Mouse (Mus musculus) brown adipose tissue, adult 24 weeks (tissue): ENCODE results near the gene Adamts9. TPM values are rescaled to one million over a fixed set of nuclear protein-coding genes. Genes with fewer than 3 reads are reported as not detected.

ENCODE experiments used
- H3K27ac ChIP-seq: fragments of 200-500 bp; replicated peaks from 2 replicates; pipeline ENCODE4 v1.5.1; 2012; ENCODE audit warnings: low read depth, mild to moderate bottlenecking, low read length
- H3K4me1 ChIP-seq: fragments of 200-500 bp; 2 replicates; pipeline ENCODE4 v1.6.1; 2012; ENCODE audit warnings: low read length, mixed read lengths; ENCODE audit not compliant: control insufficient read depth, insufficient read depth, insufficient read length
- H3K4me3 ChIP-seq: fragments of 200-500 bp; 2 replicates; pipeline ENCODE4 v1.5.1; 2012; ENCODE audit warnings: low read depth, mild to moderate bottlenecking, low read length, moderate library complexity; ENCODE audit not compliant: insufficient read depth
- polyA plus RNA-seq: library from polyadenylated mRNA; stranded (reverse); fragments of >200 nt; gene quantifications from 2 replicates; pipeline ENCODE4 v1.2.4, GENCODE M21; 2012; ENCODE audit not compliant: missing spikeins, insufficient read depth, insufficient read length

Adamts9 gene
- 4.0 and 6.2 TPM in 2 replicates for polyA plus RNA-seq

DNA sequence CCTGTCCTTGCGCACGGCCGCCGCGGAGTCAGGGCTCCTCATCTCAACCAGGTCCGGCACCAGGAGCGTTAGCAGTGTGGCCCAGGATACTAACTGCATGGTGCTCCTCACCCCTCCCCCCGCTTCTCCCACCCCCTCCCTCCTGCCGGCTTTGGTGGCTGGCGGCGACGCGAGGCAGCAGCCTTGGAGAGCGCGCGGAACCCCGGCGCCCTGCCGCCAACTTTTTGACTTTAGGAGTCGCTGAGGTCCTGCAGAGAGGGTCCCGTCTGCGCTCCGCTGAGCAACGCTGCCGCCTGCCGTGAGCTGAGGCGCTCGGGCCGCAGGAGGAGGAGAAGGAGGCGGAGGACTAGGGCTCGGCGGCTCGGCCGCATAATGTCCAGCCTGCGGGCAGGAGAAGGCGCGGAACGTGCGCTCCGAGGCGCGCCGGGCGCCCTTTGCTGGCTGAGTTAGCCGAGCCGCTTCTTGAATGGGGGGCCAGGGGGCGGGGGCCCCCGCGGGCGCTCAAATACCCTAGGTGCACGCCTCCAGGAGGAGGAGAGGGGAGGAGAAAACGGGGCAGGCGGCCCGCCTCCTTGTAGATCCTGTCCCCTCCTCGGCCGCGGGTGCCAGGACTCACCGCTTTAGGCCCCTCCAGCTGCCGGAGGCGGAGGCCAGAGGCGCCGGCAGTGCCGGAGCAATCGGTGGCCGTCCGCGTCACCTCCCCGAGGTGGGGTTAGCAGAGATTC lies at the start of gene Adamts9:
TSS of gene Adamts9 (minus strand) at position 436 of the 725 bp plus-strand sequence.
- no peaks in the 10 kb centered on the region; the same call in 1 of the 2 replicates for H3K4me1 ChIP-seq
- H3K27ac ChIP-seq: peak within 1 kb of the TSS; percentile 95
- H3K4me3 ChIP-seq: peak within 1 kb of the TSS; percentile 85

DNA sequence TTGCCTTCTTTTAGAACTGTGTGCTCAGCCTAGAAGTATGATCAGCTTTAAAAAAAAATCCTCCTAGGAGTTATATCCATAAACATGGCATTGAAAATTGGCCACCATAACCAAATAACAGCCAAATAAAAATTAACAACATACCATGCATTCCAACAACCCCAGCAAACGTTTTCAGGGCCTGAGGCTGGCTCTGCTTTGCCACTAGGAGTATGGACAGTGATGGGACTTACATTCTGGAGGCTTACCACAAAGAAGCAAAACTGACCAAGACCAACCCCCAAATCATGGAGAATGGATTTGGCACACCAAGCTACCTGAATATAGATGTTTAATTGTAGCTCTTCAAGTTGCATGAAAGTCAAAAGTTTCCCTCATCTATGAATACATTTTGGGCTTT lies 48.3 kb upstream of the Adamts9 start:
- no peak overlapping the region for H3K27ac ChIP-seq
- 0 out of 2 replicates have a peak, but pooled peaks cover 3% of the 10 kb centered on the region for H3K4me1 ChIP-seq

DNA sequence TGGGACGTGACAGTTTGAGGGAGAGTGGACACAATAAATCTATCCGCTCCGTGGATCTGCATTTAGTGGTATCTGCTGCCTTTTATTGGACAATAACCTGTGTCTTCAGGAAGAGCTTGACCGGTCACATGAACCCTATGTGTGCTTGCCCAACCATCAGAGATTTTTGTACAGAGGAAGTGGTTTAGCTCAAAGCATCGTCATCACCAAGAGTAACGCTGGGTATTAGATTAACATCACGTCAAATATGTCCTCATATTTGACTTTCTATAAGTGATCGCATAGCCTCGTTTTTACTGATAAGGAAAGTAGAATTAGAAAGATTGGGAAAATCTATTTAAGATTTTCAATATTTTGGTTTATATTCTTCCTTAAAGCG lies 45.3 kb upstream of the Adamts9 start:
- H3K27ac ChIP-seq: peak overlapping the region; percentile 99
- H3K4me1 ChIP-seq: 0 out of 2 replicates have a peak, but pooled peaks cover 3% of the 10 kb centered on the region
- peak overlapping the region; percentile 30; the same call in 1 of the 2 replicates for H3K4me3 ChIP-seq

More for the DNA sequence above, 48.3 kb upstream of the Adamts9 start:
- H3K4me3 ChIP-seq: no peak overlapping the region

DNA sequence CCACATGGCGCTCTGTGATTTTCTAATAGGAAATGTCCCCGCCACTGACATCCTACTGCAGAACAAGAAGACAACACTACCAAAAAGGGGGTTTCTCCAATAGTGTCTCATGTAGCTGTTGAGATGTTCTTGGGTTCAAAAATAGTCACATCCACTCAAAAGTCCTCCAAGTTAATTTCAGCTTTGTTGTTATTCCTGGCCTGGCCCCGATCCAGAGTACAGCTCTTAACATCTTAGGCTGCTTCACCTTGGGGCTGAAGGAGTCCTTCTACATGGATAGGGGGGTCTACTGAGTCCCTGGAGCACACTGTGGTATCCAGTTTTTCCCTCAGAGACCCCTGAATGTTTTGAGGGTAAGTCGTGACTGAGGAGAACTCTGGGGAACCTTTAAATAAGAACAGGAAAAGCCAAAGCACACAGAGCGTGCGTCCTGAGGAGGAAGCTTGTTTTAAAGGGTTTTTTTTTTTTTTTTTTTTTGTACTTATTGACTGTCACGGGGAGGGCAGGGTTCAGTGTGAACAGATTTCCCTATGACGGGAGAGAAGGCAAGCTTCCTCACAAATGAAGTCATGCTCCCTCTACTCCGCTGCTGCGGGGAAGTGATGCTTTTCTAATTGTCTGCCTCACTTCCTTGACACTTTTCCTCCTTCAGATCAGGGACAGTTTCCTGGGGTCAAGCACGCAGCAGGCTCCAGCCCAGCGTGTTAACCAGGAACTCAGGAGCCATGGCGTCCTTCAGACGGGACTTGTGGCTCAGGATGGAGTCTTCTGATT lies 44.7 kb upstream of the Adamts9 start:
- Histone ChIP-seq H3K27ac (peak overlapping the region; percentile 99), H3K4me3 (peak overlapping the region; percentile 40), H3K4me1 (0 out of 2 replicates have a peak, but pooled peaks cover 3% of the 10 kb centered on the region)

DNA sequence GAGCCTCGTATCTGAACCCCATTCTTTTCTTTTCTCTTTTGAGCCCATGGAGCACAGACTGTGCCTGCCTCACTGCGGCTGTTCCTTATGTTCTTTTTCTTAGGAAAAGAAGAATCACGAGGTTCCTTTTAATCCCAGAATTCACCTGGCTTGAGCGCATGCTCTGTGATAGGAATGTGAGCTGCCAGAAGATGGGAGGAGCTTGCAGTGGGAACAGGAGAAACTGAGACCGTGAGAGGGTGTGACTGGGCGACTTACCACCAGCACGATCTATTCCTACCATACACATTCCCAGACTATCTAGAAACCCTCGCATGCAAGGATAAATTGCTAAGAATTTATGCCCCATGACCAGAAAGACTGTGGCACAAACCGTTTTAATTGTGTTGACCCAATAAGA lies 44.1 kb upstream of the Adamts9 start:
- Histone ChIP-seq H3K4me1 (0 out of 2 replicates have a peak, but pooled peaks cover 3% of the 10 kb centered on the region), H3K27ac (peak overlapping the region; percentile 99), H3K4me3 (peak overlapping the region; percentile 40)

DNA sequence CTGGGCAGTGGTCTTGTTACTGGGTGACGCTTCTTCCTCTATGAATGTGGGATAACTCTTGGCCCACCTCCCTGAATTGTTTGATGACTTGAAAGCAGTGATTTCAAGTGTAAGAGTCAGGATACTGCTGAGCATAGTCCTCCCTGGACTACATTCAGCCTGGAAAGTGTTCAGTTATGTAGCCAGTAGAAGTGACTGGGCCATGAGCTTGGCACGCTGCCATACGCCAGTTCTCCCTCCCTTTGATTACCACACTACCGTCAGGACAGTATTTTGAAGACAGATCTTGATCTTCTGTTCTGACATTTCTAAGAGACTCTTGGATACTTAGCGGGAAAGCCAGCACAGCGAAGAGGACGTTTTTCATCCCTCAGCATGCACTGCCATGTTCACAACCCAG lies 40.1 kb upstream of the Adamts9 start:
- Histone ChIP-seq H3K4me3 (no peak overlapping the region), H3K4me1 (no peaks in the 10 kb centered on the region), H3K27ac (no peak overlapping the region)

DNA sequence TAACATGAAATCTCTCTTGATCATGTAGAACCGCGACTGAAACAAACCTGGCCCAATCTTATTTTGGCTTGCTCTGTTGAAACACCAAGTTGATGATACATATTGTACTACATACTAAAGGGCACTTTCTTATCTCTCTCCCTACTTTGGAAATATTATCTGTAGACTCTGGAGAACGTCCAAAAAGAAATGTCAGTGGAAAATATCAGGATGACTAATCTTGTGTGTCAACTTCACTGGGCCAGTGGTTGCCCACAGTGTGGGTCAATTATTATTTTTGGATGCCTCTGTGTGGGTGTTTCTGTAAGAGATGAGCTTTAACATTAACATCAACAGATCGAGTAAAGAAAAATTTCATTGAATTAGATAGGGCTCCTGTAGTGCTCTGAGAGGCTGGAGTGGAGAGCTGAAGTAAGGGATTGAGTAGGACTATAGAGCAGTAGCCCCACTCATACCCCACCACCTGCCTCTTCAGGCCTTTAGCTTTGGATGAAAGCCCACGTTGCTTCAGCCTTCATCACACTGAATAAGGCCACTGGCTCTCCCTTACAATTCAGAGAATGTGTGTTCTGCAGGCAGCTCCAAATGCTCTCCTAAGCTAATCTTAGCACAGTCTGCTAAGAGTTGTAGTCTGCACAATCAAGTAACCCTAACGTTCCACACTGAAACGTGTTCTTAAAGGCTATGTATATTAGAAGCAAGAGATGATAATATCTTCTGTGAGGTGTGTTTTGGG lies 38.3 kb upstream of the Adamts9 start:
- H3K4me3 ChIP-seq: no peak overlapping the region
- no peak overlapping the region for H3K27ac ChIP-seq
- H3K4me1 ChIP-seq: no peaks in the 10 kb centered on the region

DNA sequence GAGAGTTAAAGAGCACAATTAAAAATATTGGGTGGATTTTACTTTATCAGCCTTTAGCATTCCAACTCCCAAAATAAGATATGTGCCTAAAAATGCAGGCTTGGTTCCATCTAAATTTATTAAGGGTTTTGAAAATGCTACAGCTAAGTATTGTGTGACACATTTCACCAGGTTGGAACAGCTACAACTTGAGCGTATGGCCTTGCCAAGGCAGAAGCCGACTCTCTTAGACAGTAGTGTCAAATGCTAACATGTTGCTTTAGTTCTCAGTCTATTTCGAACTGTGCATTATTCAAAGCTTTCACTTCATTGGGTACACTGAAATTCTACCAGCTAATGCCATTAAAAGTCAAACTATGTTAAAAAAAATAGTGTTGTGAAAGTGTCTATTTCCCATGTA lies 30.0 kb upstream of the Adamts9 start:
- peaks cover 17% of the 10 kb centered on the region; the same call in 1 of the 2 replicates for H3K4me1 ChIP-seq
- no peak overlapping the region for H3K27ac ChIP-seq
- no peak overlapping the region for H3K4me3 ChIP-seq

DNA sequence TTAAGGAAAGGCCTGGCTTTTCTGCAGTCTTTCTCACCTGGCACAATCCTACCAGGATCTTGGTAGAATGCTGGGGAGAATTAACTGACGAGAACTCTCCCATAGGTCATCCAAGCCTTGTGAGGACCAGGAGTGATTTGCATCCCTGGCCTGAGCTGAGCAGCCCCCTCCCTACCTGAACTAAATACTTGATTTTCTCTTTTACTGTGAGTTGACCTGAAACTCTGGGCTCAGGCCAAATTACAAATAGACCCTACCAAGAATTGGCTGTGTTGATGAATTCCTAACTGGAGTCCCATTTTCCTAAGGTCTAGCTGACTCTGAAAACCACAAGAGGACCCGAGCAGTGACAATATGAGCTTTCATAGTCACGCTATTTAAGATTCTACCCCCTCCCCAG lies 25.4 kb upstream of the Adamts9 start:
- Histone ChIP-seq H3K4me3 (no peak overlapping the region), H3K27ac (peak overlapping the region; percentile 89), H3K4me1 (peaks cover 19% of the 10 kb centered on the region; the same call in 1 of the 2 replicates)

DNA sequence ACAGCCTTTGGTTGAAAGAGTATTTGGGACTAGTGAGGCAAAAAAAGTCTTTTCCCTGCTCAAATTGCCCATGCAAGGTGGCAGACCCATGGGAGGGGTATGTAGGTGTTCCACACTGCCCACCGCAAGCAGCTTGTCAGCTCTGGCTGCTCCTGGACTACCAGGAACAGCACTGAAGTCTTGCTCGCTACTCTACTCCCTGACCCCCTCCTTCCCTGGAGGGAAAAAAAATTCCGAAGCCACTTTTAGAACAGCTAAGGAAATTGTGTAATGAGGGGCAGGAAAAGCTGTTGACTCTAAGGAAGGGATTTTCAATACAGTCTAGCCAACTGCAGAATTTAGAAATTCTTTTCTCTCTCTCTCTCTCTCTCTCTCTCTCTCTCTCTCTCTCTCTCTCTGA lies 24.9 kb upstream of the Adamts9 start:
- Histone ChIP-seq H3K4me3 (peak overlapping the region; percentile 25; the same call in 1 of the 2 replicates), H3K27ac (peak overlapping the region; percentile 98), H3K4me1 (peaks cover 22% of the 10 kb centered on the region; the same call in 1 of the 2 replicates)

DNA sequence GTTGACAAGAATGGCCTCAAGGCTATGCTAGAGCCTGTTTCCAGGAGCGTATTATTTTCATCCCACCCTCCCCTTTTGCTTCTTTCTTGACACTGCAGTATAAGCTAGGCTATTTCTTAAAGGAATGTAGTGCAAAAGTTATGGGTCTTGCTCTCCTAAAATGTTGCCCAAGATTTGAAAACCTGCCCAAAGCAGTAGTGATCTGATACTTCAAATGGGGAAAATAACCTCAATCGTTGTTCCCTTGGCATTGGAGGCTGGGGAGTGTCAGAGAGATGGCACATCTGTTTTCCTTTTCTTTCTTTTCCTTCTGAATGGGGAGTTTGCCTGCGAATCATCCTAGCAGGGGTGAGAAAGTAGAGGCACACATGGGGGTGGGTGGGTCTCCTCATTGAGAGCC lies 19.7 kb upstream of the Adamts9 start:
- Histone ChIP-seq H3K27ac (peak overlapping the region; percentile 82), H3K4me1 (peaks cover 4% of the 10 kb centered on the region; the same call in 1 of the 2 replicates), H3K4me3 (no peak overlapping the region)

DNA sequence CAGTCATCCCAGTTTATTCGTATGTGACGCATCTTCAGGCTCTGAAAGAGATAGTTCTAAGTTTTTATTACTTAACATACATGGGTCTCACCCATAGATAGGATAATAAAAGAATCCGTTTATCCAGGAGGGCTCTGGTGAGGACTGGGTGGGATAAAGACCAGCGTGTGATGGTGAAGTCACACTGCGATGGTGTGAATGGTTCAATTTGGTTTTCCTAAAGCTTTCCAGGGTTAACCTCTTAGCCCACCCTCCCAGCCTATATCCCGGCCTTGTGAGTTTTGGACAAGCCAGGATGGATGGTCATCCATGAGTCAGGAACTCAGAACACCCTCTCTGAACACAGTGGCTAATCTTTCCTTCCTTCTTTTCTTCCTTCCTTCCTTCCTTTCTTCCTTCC lies 17.7 kb upstream of the Adamts9 start:
- Histone ChIP-seq H3K4me1 (peaks cover 4% of the 10 kb centered on the region; the same call in 1 of the 2 replicates), H3K4me3 (no peak overlapping the region), H3K27ac (no peak overlapping the region)

DNA sequence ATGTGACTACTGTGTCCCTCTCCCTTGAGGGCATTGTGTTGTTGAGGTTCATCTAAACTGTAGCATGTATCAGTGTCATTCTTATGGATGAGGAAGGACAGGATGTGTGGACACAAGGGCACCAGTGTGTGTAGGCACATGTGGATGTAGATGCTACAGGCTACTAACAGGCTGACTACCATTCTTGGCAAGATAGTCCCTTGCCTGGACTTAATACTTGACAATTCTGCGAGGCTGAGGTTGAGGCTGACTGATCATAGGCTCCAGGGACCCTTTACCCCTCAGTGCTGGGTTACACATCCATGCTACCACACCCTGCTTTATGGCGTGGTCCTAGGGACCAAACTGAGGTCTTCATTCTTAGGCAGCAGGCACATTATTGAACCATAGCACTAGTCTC lies 16.1 kb upstream of the Adamts9 start:
- Histone ChIP-seq H3K4me3 (no peak overlapping the region), H3K4me1 (peaks cover 4% of the 10 kb centered on the region; the same call in 1 of the 2 replicates), H3K27ac (no peak overlapping the region)

DNA sequence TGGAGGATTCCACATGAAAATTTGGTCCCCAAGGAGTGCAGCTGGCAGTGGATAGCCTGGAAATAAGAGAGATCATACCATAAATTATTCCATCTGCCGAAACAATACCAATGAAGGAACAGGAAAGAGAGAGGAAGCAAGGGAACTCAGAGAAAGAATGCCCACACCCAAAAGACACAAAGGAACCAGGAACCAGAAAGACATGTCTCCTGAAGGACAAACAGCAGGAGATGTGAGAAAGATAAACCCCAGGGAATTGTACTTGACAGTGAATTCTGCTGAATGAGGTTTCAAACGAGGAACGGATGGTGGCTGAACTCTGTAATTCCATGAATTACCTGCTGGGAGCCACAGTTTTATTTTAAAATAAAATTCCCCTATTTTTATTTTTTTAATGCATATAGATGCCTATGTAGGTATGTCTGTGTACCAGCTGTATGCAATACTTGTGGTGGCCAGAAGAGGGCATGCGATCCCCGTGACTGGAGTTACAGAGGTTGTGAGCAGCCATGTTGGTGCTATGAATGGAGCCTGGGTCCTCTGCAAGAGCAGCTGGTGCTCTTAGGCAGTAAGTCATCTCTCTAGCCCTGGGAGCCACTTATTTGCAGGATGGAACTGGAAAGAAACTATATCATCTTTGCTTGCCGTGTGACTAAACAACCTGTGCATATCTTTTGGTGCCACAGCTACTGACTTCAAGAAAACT lies 4.2 kb upstream of the Adamts9 start:
- no peak overlapping the region for H3K27ac ChIP-seq
- no peak overlapping the region for H3K4me3 ChIP-seq
- no peaks in the 10 kb centered on the region; the same call in 1 of the 2 replicates for H3K4me1 ChIP-seq
